Mouse (Mus musculus) CH12.LX (cell line): ENCODE data around the gene Kcnn4. TPM values are rescaled to one million over a fixed set of nuclear protein-coding genes. Genes with fewer than 3 reads are reported as not detected.

Source experiments
- DNase-seq: peaks from one replicate; pipeline ENCODE4 v3.0.0-alpha.2; 2013; ENCODE audit errors: extremely low read depth
- H3K27ac ChIP-seq: 2 replicates; pipeline ENCODE4 v1.5.1; 2012; ENCODE audit warnings: low read depth, mild to moderate bottlenecking, control low read depth, moderate library complexity; ENCODE audit not compliant: insufficient read depth
- H3K27me3 ChIP-seq: replicated peaks from 2 replicates; pipeline ENCODE3; 2012; ENCODE audit warnings: inconsistent platforms
- H3K36me3 ChIP-seq, 2 experiments: replicated peaks in 1 of 2; 2 replicates each; pipeline versions ENCODE3 to v1.6.1; 2012; ENCODE audit warnings: inconsistent platforms in 1 of 2, low read length in 1 of 2, mild to moderate bottlenecking in 1 of 2, mixed read lengths in 1 of 2, moderate library complexity in 1 of 2; ENCODE audit not compliant: control insufficient read depth in 1 of 2, insufficient read depth in 1 of 2
- H3K4me1 ChIP-seq, 2 experiments: 2 replicates each; pipeline ENCODE4 v1.6.1; 2012; ENCODE audit warnings: inconsistent platforms in 1 of 2, moderate library complexity in 1 of 2; ENCODE audit not compliant: insufficient read depth in 2 of 2, control insufficient read depth in 1 of 2
- H3K4me2 ChIP-seq: 2 replicates; pipeline ENCODE4 v1.6.1; 2012; ENCODE audit warnings: low read depth, mild to moderate bottlenecking, control low read depth; ENCODE audit not compliant: poor library complexity, insufficient read depth, severe bottlenecking
- H3K4me3 ChIP-seq, 3 experiments: fragments of 150-350 bp in 1 of 3; sonication (generic) in 1 of 3; replicated peaks in 1 of 3; 2 replicates each; pipeline versions ENCODE3 to v1.5.1; 2011 to 2012; ENCODE audit warnings: low read depth in 2 of 3, low read length in 2 of 3, mild to moderate bottlenecking in 2 of 3, moderate library complexity in 2 of 3, control low read depth in 1 of 3, improper control_type of control experiment in 1 of 3, inconsistent platforms in 1 of 3, mixed read lengths in 1 of 3; ENCODE audit not compliant: poor library complexity in 1 of 3
- H3K79me2 ChIP-seq: replicated peaks from 2 replicates; pipeline ENCODE4 v1.6.1; 2012; ENCODE audit warnings: mild to moderate bottlenecking, moderate library complexity; ENCODE audit not compliant: control insufficient read depth, poor library complexity, insufficient read depth, severe bottlenecking; ENCODE audit errors: extremely low read depth
- H3K9ac ChIP-seq: 2 replicates; pipeline ENCODE4 v1.6.1; 2012; ENCODE audit warnings: low read depth, mild to moderate bottlenecking, control low read depth, moderate library complexity; ENCODE audit not compliant: insufficient read depth
- H3K9me3 ChIP-seq: replicated peaks from 2 replicates; pipeline ENCODE3; 2012; ENCODE audit warnings: low read length, inconsistent platforms, mixed read lengths
- BHLHE40 ChIP-seq: IDR thresholded peaks from 2 replicates; pipeline ENCODE4 v1.6.1; 2011; ENCODE audit warnings: mild to moderate bottlenecking, low read depth, low read length, improper control_type of control experiment
- CTCF ChIP-seq, 2 experiments: IDR thresholded peaks in 1 of 2; conservative IDR thresholded peaks in 1 of 2; 2 replicates each; pipeline ENCODE4 v1.5.1; 2011 to 2012; ENCODE audit warnings: low read depth in 2 of 2, low read length in 2 of 2, improper control_type of control experiment in 1 of 2, inconsistent platforms in 1 of 2, mild to moderate bottlenecking in 1 of 2, moderate library complexity in 1 of 2
- EP300 ChIP-seq: IDR thresholded peaks from 2 replicates; pipeline ENCODE4 v1.6.1; 2011; ENCODE audit warnings: low read length, improper control_type of control experiment
- GABPA ChIP-seq: IDR thresholded peaks from 2 replicates; pipeline ENCODE4 v1.6.1; 2012; ENCODE audit warnings: low read depth, low read length, improper control_type of control experiment, inconsistent platforms; ENCODE audit not compliant: insufficient replicate concordance
- JUND ChIP-seq: conservative IDR thresholded peaks from 2 replicates; pipeline ENCODE4 v1.6.1; 2011; ENCODE audit warnings: low read depth, low read length, improper control_type of control experiment
- MAFK ChIP-seq: IDR thresholded peaks from 2 replicates; pipeline ENCODE4 v1.6.1; 2011; ENCODE audit warnings: low read length, improper control_type of control experiment; ENCODE audit not compliant: insufficient replicate concordance
- MAZ ChIP-seq: IDR thresholded peaks from 2 replicates; pipeline ENCODE4 v1.6.1; 2012; ENCODE audit warnings: low read depth, mild to moderate bottlenecking, inconsistent platforms, low read length, improper control_type of control experiment, moderate library complexity
- MXI1 ChIP-seq: IDR thresholded peaks from 2 replicates; pipeline ENCODE4 v1.6.1; 2011; ENCODE audit warnings: mild to moderate bottlenecking, low read depth, low read length, improper control_type of control experiment
- MYC ChIP-seq: IDR thresholded peaks from 2 replicates; pipeline ENCODE4 v1.6.1; 2011; ENCODE audit warnings: low read depth, mild to moderate bottlenecking, improper control_type of control experiment, low read length
- POLR2A ChIP-seq: IDR thresholded peaks from 2 replicates; pipeline ENCODE4 v1.6.1; 2011; ENCODE audit warnings: low read depth, mild to moderate bottlenecking, improper control_type of control experiment, low read length
- POLR2AphosphoS2 ChIP-seq: IDR thresholded peaks from 2 replicates; pipeline ENCODE4 v1.6.1; 2011; ENCODE audit warnings: low read depth, low read length, improper control_type of control experiment
- RCOR1 ChIP-seq: conservative IDR thresholded peaks from 2 replicates; pipeline ENCODE4 v1.6.1; 2012; ENCODE audit warnings: low read depth, mild to moderate bottlenecking, inconsistent platforms, low read length, improper control_type of control experiment
- UBTF ChIP-seq: IDR thresholded peaks from 2 replicates; pipeline ENCODE4 v1.6.1; 2012; ENCODE audit warnings: low read depth, mild to moderate bottlenecking, inconsistent platforms, low read length, improper control_type of control experiment, moderate library complexity
- ZNF384 ChIP-seq: IDR thresholded peaks from 2 replicates; pipeline ENCODE4 v1.6.1; 2012; ENCODE audit warnings: low read depth, low read length, improper control_type of control experiment, inconsistent platforms
- dilution Hi-C: fragments of 300-500 bp; cut with MboI; formaldehyde crosslinking; loops from 2 replicates; pipeline ENCODE4 v1.14.3; 2020; ENCODE audit warnings: low sequenced_read_pairs; ENCODE audit not compliant: extremely low pct_unique_long_range_greater_than_20kb, extremely low pct_ligation_motif_present
- in situ Hi-C: fragments of 300-500 bp; cut with MboI; formaldehyde crosslinking; loops from 3 replicates; pipeline ENCODE4 v1.14.3; 2019; ENCODE audit warnings: low sequenced_read_pairs, low pct_ligation_motif_present, low pct_unique_long_range_greater_than_20kb, mixed read lengths
- polyA plus RNA-seq: library from polyadenylated mRNA; unstranded; fragments of >175 nt; gene quantifications from 2 replicates; pipeline ENCODE4 v1.2.1, GENCODE M21; 2012; ENCODE audit warnings: low read depth; ENCODE audit not compliant: insufficient read length
- total RNA-seq, 2 experiments: library from RNA; depleted of rRNA; stranded (reverse); fragments of 300-350 nt in 1 of 2; fragments of >200 nt in 1 of 2; gene quantifications; 2 replicates each; pipeline ENCODE4 v1.2.3; 2012 to 2014

Kcnn4 gene
- total and polyA plus RNA-seq, 3 experiments: 8.2 to 12.9 (median 10.5) TPM

DNA sequence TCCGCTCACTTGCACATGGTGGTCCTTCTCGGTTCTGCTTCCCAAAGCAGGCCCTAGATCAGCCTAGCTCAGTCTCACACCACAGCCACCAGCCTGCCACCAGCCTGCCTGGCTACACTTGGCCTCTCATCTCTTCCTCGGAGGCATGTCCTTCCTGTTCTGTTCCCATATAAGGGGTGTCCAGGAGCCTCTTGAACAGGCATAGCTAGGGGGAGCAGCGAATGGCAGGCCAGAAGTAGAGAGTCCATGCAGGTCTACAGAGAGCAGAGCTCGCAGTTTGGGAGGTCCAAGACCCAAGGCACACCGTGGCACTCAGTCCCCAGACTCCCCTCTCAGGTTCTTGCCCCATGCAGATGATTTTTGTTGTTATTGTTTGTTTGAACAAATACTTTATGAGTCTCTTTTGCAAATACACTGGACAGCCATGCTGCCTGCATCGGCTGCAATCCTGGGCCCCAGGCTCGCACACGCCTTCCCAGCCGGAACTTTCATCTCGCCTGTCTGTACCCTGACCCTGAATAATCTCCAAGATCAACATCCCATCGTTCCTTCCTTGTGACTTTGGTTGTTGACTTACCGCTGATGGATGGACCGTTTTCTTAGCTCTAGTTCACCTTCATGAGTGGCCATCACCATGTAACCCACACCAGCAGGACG lies 53.2 kb downstream of the Kcnn4 start:
- peaks cover 19 to 60% of the 10 kb centered on the region in 2 experiments for H3K36me3 ChIP-seq
- dilution Hi-C loops: no loop called here
- H3K4me3 ChIP-seq: no peak overlapping the region

DNA sequence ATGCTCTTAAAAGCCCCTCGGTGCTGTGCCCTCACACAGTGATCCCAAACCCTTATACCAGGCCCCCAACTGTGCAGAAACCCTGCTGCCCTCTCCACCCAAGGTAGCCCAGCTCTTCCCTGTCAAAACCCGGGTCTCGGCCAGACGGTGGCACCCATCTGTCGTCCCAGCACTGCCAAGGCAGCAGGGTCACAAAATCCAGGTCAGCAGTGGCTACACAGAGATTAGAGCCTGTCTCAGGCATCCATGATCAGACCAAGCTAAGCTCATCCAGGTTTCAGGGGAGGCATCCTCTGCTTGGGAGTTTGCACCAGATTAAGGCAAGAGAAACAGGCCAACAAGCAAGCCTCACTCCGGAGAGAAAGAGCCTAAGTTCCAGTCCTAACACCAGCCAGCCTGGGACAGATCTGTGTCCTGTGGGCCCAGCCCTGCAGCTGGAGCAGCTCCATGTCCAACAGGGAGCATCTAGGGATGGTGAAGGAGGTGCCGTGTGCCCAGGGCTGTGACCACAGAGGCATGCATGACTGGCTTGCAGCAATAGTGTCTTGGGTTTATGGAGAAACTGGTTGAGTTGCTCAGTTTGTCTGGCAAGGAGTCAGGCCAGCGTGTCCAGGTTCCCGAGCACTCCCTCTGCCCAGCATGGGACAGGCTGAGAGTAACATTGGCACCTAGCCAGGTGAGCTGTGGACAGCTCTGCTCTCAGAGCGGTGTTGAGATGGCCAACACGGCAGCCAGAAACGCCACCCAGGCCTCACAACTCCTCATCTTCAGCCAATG lies 54.1 kb downstream of the Kcnn4 start:
- DNase-seq: no peak
- no peaks in the 10 kb centered on the region for H3K79me2 ChIP-seq
- no peak overlapping the region for H3K4me2 ChIP-seq
- no peak overlapping the region for H3K9ac ChIP-seq
- peaks cover 19 to 57% of the 10 kb centered on the region in 2 experiments for H3K36me3 ChIP-seq
- in situ Hi-C loops (no loop called here), dilution Hi-C loops (no loop called here)
- no peaks in the 10 kb centered on the region for H3K27me3 ChIP-seq
- H3K27ac ChIP-seq: no peak overlapping the region
- no peak overlapping the region for H3K4me3 ChIP-seq
- no peaks in the 10 kb centered on the region for H3K9me3 ChIP-seq
- H3K4me1 ChIP-seq: no peaks in the 10 kb centered on the region
- TF ChIP-seq RCOR1: no peak
- no peak for TF ChIP-seq ZNF384
- TF ChIP-seq UBTF: no peak
- no peak for TF ChIP-seq POLR2A
- no peak for TF ChIP-seq MAFK

More for the DNA sequence above, 53.2 kb downstream of the Kcnn4 start:
- TF ChIP-seq BHLHE40: no peak
- TF ChIP-seq EP300: no peak
- no peak for TF ChIP-seq JUND
- TF ChIP-seq POLR2AphosphoS2: no peak
- no peak for TF ChIP-seq MYC
- TF ChIP-seq GABPA: no peak
- no peak for TF ChIP-seq MXI1
- TF ChIP-seq CTCF (conservative IDR thresholded peaks at IDR 0.05 in 1 of 2, IDR thresholded peaks at IDR 0.05 in 1 of 2; ENCODE audit: low read depth in 2 of 2, low read length in 2 of 2): no peak
- TF ChIP-seq MAZ: no peak
- no peak for TF ChIP-seq POLR2A
- H3K9ac ChIP-seq: no peak overlapping the region
- H3K27ac ChIP-seq: no peak overlapping the region
- no peak overlapping the region for H3K4me2 ChIP-seq
- no peak for DNase-seq
- in situ Hi-C loops: no loop called here
- no peaks in the 10 kb centered on the region for H3K27me3 ChIP-seq
- H3K9me3 ChIP-seq: no peaks in the 10 kb centered on the region
- no peaks in the 10 kb centered on the region for H3K4me1 ChIP-seq
- H3K79me2 ChIP-seq: no peaks in the 10 kb centered on the region
